Mouse (Mus musculus): ENCODE results near the gene Rbfox3.

Rbfox3 gene

DNA sequence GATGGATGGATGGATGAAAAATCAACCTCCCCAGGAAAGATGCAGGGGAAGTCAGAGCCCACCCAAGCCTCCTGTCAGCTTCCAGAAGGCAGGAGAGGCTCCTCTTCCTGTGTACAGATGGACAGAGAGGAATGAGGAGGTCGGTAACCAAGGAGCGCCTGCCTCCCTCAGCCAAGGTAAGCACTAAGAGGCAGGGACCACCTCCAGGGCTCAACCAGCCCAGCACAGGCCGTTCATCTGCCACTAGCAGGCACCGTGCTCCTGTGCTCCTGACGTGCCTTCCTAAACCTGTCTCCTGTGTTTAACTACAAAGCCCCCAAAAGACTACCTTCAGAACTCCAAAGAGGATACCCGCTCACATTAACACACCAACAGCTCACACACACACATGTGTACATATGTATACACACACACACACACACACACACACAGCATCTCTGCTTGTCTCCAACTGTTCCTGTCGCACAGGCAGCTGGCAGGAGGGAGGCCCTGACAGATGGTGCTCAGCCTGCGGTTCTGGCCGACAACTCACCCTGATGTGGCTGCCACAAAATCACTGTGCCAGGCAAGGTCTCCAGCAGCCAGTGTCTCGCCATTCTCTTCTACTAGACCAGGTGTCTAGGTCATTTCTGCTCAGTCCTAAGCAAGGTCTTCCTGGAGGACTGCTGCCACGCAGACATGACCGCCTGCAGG is 151.0 kb downstream of the Rbfox3 start:
- DNase-seq (ENCODE audit: low spot score) = no peak

DNA sequence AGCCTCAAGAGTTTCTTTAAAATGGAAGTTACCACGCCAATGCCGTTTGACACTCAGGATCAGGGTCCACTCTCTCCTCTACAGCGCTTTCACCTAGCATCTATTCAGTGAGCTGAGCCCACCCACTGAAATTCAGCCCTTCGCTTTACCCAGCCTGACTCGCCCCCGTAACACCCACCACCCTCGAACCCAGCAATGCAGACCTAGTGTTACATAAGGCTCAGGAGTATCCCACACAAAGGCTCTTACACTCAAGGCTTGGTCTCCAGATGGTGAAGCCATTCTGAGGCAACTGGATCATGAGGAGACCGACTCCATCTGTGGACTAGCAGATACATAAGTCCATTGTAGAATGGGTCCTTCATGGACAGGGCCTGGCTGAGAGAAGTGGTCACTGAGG is 152.2 kb downstream of the Rbfox3 start:
- DNase-seq (ENCODE audit: low spot score) = no peak

DNA sequence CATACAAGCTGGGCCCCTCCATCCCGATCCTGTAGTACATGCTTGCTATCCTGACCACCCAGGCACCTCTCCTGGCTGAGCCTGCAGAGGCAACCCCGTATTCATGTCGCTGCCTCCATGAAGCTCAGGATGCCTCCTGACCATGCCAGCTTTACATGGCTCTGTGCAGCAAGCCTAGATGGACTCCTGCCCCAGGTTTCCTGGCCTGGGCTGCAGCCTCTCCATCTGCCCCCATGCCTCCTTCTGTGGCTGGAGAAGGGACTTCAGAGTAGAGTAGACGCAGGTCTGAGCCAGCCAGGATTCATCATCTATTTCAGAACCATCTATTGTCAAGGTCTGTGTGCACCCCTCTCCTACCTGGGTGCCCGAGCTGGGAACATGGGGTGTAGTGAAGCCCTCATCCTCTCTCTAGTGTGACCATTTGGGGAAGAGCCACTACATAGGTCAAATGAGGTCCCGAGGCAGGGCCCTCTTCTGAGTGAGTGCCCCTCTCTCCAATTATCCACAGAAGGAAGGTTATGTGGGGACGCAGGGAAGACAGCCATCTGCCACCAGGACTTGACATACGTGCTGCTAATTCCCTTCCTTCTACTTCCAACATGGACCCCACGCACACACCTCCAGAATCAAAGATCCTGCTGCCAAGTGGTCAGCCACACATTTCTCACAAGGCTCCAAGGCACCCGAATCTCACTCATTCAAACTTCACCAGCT is 153.0 kb downstream of the Rbfox3 start:
- DNase-seq (ENCODE audit: low spot score) = no peak

DNA sequence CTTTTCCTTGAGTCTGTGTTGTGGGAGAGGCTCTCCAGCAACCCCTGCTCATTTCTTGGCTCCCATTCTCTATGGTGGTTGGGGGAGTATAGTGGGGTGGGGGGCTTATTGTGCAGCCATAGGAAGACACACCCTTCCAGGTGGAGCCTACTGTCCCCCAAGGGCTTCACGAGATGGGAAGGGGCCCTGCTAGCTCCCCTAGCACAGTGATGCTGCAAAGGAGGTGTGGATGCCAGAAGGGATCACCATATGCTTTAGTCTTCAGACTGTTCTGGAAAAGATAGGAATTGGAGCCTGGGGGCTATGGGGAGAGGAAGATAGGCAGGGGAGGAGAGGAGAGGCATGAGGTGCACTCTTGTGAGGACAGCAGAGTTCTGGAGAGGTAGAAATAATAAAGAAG is 153.9 kb downstream of the Rbfox3 start:
- no peak for DNase-seq (ENCODE audit: low spot score)

DNA sequence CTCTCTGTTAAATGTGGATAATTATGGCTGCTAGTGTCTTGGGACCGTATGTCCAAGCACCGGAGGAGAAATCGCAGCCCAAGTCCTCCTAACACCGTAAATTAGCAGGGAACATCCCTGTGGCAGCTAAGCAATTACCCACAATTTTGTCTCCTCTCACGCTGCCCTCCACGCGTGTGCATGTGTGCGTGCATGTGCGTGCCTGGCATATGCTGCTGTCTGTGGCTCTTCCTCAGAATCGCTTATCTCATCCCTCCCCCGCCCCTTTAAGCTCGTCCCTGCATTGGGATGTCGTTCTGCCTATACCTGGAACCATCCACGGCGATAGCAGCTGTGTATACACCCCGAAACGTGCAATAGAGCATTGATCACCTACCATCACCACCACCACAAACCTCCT is 156.4 kb downstream of the Rbfox3 start:
- no peak for DNase-seq (ENCODE audit: low spot score)

DNA sequence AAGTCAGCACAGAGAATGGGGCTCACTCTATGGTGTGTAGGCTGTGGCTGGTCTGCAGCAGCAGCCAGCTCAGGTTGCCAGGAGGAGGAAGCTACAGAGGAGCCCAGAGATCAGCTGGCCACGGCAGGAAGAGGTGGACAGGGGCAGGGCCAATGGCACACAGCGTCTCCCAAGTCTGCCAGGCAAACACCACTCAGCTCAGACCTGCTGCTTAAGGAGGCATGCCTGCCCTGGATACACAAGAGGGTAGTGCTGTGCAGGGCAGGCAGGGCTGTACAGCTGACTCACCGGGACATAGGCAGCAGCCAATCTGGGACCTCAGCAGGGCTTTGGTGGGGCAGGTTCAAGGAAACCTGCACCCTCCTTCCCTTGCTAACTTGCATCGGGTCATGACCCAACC is 156.9 kb downstream of the Rbfox3 start:
- no peak for DNase-seq (ENCODE audit: low spot score)

DNA sequence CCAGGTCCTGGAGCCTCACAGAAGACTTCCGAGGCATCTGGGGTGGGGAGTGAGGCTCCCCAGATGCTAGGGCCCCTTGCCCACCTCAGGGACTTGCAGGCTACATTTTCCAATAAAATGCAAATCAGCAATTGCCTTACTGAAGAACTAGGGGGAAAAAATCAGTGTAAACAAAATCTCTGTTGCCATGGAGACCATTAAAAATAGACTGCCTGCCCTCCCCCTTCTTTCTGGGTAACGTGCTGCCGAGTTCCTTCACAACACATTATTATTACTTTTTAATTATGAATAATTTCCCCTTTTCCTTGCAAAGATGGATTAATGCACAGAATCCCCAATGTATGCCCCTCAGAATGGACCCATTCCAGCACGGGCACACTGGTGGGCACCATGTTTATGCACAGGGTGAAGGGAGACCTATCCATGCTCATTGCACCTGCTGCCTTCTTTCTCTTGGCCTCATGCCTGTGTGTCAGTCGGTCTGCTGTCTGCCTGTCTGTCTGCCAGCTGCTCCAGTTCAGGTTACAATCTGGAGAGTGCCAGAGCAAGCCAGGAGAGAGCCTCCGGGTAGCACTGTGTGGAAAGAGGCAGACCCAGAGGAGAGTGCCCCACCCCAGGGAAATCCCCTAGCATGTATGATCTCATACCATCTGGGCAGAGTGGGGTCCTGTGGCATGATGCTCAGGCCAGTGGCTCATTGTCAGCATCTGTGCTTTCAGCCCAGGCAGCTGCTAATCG is 159.3 kb downstream of the Rbfox3 start:
- DNase-seq (ENCODE audit: low spot score) = no peak

DNA sequence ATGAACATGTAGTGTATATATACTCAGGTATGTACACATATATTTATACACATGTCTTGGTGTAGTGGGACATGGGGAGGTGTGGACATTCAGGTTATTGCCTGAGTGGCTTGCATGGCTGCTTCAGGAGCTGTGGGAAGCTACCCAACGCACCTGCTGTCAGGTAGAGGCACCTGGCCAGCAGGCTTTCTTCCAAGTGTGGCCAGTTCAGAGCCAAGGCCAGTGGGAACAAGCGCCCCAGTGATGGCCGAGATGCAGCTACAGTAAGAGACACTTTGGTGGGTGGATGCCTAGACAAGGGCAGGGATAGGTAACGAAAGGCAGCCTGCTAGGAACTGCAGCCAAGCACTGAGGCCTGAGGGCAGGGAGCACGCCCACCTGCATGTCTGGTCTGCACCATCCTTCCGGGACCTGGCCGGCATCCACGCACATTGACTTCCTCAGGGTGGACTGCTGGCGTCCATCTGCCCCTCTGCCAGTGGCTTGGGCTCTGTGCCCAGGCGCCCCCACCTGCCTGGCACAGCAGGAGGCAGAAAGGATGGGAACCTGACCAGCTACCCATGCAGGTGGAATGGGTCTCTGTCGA is 160.6 kb downstream of the Rbfox3 start:
- DNase-seq (ENCODE audit: low spot score) = no peak

DNA sequence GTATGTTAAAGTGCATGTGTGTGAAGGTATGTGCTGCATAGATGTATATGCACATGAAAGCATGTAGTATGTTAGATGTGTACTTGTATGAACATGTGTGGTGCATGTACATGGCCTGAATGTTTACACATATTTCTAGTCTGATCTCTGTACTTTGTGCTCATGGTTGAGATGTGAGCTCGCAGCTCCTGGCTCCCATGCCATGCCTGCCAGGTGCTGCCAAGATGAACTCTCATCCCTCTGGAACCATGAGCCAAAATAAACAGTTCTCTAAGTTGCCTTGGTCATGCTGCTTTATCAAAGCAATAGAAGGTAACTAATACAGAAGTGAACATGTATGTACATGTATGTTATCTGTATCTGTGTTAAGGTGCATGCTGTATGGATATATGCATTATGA is 161.9 kb downstream of the Rbfox3 start:
- no peak for DNase-seq (ENCODE audit: low spot score)

DNA sequence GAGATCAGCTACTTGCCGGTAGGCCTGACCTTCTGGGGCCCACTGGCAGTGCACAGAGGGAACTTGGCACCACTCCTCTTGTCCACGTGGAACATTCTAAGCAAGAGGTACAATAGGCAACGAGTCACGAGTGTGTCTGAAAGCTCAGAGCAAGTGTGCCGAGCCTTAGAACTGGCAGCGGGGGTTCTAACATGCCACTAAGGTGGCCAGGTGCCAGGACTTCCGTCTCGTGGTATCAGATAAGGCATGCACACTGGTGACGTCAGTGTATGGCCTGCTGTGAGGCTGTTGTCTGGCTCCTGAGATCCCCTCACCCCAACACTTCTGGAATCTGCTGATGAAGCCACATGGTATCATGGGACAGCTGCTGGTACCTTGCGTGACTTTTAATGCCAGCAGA is 162.8 kb downstream of the Rbfox3 start:
- DNase-seq (ENCODE audit: low spot score) = no peak

DNA sequence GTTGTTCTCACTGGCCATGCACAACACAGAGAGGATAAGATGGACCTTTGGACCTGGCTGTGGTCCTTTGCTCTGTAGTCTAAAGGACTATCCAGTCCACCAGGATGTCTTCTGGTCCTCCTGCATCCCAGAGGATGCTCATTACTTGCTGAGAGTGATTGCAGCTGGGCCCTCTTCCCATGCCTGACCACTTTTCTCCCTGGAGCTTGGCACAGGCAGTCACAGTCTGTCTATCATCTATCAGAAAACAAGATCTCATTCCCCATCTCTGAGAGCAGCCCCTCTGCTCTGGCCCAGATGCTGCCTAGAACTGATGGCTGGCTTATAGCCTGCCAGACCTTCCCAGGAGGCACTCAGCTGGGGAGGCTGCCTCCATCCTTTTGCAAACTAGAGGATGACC is 166.1 kb downstream of the Rbfox3 start:
- no peak for DNase-seq (ENCODE audit: low spot score)

DNA sequence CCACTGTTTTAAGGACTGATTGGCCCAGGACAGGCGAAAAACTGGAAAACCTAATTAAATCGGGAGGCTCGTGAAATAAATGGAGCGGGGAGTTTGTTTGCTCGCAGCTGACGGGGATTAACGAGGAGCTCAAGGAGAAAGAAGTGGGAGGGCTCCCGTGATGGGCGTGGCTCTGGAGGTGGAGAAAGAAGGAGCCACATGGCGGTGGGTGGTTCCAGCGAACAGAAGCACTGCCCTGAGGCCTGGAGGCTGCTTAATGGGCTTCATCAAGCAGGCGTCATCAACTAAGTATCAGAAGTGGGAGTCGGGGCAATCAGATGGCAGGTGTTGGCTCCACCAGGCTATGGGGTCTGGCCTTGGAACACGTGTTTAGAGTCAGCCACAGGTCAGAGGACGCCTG is 166.6 kb downstream of the Rbfox3 start:
- DNase-seq (ENCODE audit: low spot score) = no peak

DNA sequence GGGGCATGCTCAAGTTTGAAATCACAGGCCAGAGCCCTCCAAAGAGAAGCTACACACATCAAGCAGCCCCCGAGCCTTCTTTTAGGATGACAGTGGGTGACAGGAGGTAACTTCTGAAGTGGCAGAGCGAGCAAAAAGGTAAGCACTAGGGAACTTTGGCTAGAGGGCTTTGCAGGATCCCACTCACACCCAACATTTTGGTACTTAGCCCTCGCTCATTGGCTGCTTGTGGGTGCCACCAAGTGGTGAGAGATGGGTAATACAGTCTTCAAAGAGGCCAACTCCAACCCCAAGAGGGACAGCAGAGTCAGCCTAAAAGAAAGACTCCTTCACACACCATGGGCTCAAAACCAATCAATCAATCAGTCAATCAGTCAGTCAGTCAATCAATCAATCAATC is 168.6 kb downstream of the Rbfox3 start:
- no peak for DNase-seq (ENCODE audit: low spot score)

DNA sequence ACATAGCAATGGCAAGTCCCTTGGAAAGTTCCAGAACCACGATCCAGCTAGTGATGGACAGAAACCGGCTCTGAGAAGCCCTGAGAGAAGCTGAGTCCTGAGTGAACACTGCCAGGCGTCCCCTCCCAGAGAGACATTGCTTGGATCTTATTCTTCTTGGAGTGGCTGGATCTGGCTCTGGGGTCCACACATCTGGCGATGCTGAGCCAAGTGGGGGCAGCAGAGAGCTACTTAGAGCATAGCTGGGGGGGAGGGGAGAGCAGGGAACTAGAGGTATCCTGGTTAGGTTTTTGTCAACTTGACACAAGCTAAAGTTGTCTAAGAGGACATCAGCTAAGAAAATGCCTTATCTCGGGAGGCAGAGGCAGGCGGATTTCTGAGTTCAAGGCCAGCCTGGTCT is 170.1 kb downstream of the Rbfox3 start:
- no peak for DNase-seq (ENCODE audit: low spot score)

DNA sequence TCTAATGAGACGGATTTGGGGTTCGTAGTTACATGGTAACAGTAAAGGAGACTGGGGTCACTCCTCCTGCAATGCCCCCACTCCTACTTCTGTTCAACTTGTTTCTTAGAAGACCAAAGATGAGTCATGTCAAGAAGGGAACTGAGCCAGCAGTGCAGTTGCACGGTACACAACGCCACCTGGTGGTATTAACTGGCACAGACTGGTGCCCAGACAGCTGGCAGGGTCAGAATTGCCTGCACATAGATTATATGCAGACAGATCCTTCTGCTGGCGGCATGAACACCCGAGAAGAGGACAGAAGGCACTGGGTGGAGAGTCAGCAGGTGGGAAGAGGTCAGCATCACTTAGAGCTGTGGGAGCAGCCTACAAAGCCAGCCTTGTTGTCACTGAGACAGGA is 171.4 kb downstream of the Rbfox3 start:
- DNase-seq (ENCODE audit: low spot score) = no peak

DNA sequence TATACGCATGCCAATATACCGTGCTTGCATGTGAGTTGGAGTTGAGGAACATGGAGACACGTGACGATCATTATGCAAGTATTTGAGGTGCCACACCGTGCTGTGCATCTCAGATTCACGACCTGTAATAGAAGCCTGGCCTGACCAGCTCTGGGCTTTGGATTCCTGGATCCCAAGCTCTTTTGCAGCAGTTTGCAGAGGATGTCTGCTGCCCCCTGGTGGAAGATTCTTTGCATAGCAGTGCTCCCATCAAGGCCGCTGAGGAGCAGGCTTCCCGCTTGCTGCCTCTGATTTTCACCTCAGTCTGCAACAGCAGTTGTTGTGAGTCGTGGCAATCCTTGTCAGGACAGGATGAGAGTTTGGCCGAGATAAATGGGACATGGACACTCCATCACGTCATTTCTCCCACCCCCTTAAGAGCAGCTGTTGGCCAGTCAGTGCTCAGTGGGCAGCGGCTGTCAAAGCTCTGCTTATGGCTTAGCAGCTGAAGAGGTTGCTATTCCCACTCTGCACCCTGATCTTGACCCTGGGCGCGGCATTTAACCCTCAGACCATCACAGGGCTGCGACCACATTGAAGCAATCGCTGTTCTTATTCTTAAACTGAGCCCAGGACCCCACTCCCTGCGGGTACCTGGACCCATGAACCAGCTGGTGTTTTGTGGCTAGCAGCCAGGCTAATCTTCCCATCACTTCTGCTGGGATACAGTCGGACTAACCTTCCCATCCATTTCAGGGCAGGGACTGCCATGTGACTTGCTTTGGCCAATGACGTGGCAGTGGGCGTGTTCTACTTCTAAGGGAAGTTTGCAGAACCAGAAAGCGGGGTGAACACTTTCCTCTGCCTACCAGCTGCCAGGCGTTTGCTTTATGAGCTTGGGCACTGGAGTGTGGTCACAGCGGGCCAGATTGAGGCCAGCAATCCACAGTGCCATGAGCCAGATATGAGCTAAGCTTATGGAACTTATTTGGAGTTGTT is 172.3 kb downstream of the Rbfox3 start:
- DNase-seq (ENCODE audit: low spot score) = peak; percentile 49

DNA sequence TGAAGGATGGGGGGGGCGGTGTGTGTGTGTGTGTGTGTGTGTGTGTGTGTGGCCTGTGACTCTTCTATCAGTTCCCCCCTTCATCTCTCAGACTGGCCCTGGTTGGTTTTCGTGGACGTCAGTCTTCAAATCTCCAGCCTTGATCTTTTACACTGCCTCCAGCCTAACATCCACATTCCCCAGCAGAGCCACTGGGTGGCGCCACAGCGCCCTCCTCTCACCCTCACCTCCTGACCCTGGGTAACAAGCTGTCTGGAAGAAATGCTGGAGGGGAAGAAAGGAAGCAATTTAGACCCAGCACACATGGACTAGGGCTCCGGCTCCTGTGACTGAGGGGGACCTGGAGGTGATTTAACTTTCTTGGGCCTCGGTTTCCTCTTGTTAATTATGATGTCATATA is 173.1 kb downstream of the Rbfox3 start:
- DNase-seq (ENCODE audit: low spot score) = no peak

DNA sequence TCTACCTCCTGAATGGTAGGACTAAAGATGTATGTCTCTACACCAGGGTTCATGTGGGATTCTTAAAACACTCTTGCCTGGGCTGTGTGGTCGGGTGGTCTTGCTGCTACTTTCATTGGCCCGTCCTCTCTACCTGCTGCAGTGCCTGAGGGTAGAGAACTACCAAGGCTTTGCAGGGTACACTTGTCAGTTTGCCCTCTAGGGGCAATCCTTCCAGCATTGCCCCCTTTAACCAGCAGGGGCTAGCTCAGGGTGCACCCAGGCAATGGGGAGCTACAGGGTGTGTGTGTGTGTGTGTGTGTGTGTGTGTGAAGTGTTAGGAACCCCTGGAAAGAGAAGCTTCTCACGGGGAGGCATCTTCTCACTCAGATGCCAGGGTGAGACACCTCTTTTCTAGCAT is 173.6 kb downstream of the Rbfox3 start:
- no peak for DNase-seq (ENCODE audit: low spot score)

DNA sequence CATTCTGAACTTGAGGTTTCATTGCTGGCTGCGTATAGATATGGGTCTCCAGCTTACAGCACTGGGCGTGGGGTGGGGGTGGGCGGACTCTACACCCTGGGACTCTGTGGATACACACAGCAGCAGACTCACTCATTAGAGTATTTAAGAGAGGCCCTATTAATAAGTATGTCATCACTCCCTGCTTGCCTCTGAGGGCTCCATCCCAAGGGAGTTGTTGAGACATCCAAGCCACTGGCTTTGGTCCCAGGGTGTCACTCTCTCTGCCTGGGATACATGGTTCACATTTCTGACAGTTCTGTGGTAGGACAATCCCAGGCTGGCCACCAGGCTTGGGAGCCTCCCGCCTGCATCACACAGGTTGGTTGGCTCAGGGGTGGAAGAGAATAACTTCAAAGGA is 174.4 kb downstream of the Rbfox3 start:
- no peak for DNase-seq (ENCODE audit: low spot score)

DNA sequence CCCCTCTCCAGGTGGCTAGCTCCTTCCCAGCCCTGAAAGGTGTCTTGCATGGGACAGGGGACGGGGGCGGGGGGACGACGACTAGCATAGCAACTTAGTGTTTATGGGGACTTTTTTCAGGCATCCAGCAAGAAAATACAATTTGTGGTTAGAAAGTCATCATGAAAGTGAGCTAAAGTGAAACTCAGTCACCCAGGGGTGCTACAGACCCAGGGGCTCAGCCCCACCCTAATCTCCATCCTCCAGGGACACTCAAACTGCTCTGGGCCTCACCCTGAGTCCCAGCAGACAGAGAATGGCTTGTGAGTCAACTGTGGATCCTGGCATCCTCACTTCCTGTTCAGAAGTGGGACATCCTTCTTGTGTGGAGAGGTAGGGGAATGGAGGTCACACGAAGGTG is 179.7 kb downstream of the Rbfox3 start:
- no peak for DNase-seq (ENCODE audit: low spot score)

DNA sequence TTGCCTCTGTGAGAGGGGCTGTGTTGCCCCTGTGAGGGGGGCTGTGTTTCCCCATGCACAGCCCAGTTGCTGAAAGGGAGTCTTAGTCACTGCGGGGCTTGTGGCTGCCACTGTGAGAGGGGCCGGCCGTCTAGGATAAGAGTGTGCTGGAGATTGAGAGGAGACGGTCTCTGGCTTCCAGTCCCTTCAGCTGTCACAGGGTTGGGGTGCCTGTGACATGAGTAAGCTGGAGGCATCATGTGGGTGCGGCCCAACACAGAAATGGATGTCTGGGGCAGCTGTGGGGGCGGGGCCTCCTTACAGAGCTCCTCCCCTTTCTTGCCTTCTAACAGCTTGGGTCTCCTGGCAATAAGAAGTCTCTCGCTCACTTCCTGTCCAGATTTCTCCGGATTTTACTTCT is 182.0 kb downstream of the Rbfox3 start:
- DNase-seq (ENCODE audit: low spot score) = no peak

DNA sequence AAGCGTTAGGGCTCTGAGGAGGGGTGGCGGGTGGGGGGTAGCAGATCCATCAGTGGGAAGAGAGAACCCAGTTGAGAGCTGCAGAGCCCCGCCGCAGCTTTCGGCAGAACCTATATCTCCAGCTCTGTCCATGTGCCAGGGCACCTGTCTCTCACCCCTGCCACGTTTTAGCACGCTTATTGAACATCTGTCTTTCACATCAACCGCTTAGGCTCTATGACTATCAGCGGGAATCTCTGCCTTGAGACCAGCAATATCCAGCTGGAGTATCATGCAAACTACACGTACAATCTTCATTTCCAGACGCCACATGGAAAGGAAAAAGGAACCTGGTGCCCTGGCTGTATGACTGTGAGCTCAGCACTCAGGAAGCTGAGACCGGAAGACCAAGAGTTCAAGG is 182.6 kb downstream of the Rbfox3 start:
- no peak for DNase-seq (ENCODE audit: low spot score)

Measured in urinary bladder, postnatal 10 days (tissue).